Mouse (Mus musculus) hindbrain, embryonic 16.5 days (tissue): ENCODE measurements around the gene Cenpo. TPM values are rescaled to one million over a fixed set of nuclear protein-coding genes. Genes with fewer than 3 reads are reported as not detected.

Source experiments
- ATAC-seq: fragments of 200-750 bp; cut with Nextera tagmentation; 2 replicates; pipeline ENCODE4 v1.8.0; 2017; ENCODE audit warnings: moderate TSS enrichment, moderate library complexity
- H3K27ac ChIP-seq: fragments of 300-500 bp; sonication (generic); 2 replicates; pipeline ENCODE4 v1.5.1; 2014; ENCODE audit warnings: low read depth, mild to moderate bottlenecking, control low read depth, low read length, moderate library complexity
- H3K27me3 ChIP-seq: fragments of 300-500 bp; sonication (generic); replicated peaks from 2 replicates; pipeline ENCODE4 v1.6.1; 2014; ENCODE audit warnings: low read length; ENCODE audit not compliant: control insufficient read depth, insufficient read depth
- H3K36me3 ChIP-seq: fragments of 300-500 bp; sonication (generic); 2 replicates; pipeline ENCODE4 v1.6.1; 2014; ENCODE audit warnings: mild to moderate bottlenecking, low read length, moderate library complexity, mixed read lengths; ENCODE audit not compliant: control insufficient read depth, insufficient read depth
- H3K4me1 ChIP-seq: fragments of 300-500 bp; sonication (generic); 2 replicates; pipeline ENCODE4 v1.6.1; 2014; ENCODE audit warnings: low read depth, low read length; ENCODE audit not compliant: control insufficient read depth, insufficient read depth
- H3K4me2 ChIP-seq: fragments of 300-500 bp; sonication (generic); 2 replicates; pipeline ENCODE4 v1.6.1; 2014; ENCODE audit warnings: mild to moderate bottlenecking, low read length, control low read depth, moderate library complexity
- H3K4me3 ChIP-seq: fragments of 300-500 bp; sonication (generic); 2 replicates; pipeline ENCODE4 v1.5.1; 2014; ENCODE audit warnings: mild to moderate bottlenecking, low read length, control low read depth, moderate library complexity
- H3K9ac ChIP-seq: fragments of 300-500 bp; sonication (generic); 2 replicates; pipeline ENCODE4 v1.6.1; 2014; ENCODE audit warnings: low read depth, mild to moderate bottlenecking, control low read depth, low read length, moderate library complexity
- H3K9me3 ChIP-seq: fragments of 300-500 bp; sonication (generic); 2 replicates; pipeline ENCODE4 v1.6.1; 2014; ENCODE audit warnings: mild to moderate bottlenecking, low read length, moderate library complexity; ENCODE audit not compliant: control insufficient read depth
- WGBS: fragments of 180-500 bp; shearing (Covaris S2); extraction: QIAGEN DNeasy Blood & Tissue Kit; methylation state at CpG from one replicate; pipeline ENCODE4 v1.1.7; 2014; 5-methylcytosine and 5-hydroxymethylcytosine counted together
- polyA plus RNA-seq: library from polyadenylated mRNA; unstranded; fragments of >200 nt; fragmentation: Nextera tagmentation; extraction: Ambion mirVana; gene quantifications from 2 replicates; pipeline ENCODE4 v1.2.1, GENCODE M21; 2015

Cenpo gene
- polyA plus RNA-seq, 1 experiment from 2014 or later, result 7.3 TPM

DNA sequence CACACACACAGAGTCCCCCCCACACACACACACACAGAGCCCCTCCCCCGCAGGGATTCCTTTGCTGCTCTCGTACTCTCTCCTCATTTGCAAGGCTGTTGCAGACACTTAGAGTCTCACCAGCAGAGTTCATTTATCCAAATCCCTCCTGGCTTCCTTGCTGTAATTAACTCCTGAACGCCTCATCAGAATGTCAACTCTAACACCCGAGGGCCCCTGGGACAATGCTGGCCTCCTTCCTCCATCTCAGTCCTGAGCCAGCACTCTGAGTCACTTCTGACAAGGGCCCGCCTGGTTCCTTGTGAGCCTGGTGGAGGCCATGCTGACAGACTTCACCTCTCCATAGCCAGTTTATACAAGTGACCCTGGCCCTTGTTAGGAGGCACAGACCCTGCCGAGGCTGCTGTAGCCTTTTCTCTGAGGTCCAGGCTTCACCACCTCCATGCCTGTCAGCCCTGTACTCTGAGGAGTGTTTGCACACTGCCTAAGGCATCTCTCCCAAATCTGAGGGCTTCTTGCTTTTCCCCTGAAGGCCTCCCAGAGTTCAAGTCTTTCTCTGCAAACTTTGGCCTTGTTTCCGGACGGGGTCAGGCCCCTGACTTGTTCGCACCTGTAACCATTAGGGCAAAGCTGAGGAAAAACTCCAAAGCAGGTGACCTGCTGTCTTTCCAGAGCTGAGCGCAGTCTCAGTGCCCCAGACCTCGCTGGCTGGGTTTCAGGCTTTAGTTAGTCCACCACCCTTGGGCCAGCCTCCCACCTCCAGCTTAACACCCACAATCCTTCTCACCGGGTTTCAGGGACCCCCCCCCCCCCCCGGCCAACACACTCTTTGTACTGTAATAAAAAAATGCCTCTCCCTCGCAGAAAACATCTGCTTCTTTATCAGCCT lies 45.7 kb downstream of the Cenpo start:
- ATAC-seq, result peak; percentile 85
- WGBS, result 37% methylated on average over 13 of the region's 14 CpGs

DNA sequence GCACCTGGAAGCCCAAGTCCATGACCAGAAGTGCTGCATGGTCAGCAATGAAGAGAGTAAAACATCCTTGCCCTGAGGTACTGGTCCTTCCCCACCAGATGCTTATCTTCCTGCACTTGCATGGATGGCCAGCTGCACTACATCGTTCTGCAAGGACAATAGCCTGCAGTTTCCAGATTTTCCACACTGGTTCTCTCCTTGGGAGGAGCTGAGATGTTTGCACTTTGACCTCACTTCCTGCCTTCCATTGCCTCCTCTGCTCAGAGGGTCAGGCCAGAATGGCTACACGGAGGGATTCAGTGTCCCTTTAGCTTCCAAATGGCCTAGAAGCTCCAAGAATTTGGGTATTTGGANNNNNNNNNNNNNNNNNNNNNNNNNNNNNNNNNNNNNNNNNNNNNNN lies 49.4 kb downstream of the Cenpo start:
- Histone ChIP-seq H3K9me3 (no peaks in the 10 kb centered on the region), H3K4me3 (no peak overlapping the region), H3K27ac (no peak overlapping the region), H3K36me3 (no peaks in the 10 kb centered on the region), H3K9ac (no peak overlapping the region), H3K4me1 (peaks cover 4% of the 10 kb centered on the region; the same call in 1 of the 2 replicates), H3K4me2 (no peak overlapping the region), H3K27me3 (no peaks in the 10 kb centered on the region)
- no peak for ATAC-seq
- 67% methylated on average over 2 of the region's 2 CpGs for WGBS

More for the DNA sequence above, 45.7 kb downstream of the Cenpo start:
- H3K9ac ChIP-seq, result no peak overlapping the region
- H3K27ac ChIP-seq, result no peak overlapping the region; the same call in 1 of the 2 replicates
- H3K4me1 ChIP-seq, result peaks cover 4% of the 10 kb centered on the region; the same call in 1 of the 2 replicates
- H3K36me3 ChIP-seq, result no peaks in the 10 kb centered on the region
- no peaks in the 10 kb centered on the region for H3K9me3 ChIP-seq
- H3K27me3 ChIP-seq, result no peaks in the 10 kb centered on the region
- H3K4me2 ChIP-seq, result no peak overlapping the region
- H3K4me3 ChIP-seq, result no peak overlapping the region

DNA sequence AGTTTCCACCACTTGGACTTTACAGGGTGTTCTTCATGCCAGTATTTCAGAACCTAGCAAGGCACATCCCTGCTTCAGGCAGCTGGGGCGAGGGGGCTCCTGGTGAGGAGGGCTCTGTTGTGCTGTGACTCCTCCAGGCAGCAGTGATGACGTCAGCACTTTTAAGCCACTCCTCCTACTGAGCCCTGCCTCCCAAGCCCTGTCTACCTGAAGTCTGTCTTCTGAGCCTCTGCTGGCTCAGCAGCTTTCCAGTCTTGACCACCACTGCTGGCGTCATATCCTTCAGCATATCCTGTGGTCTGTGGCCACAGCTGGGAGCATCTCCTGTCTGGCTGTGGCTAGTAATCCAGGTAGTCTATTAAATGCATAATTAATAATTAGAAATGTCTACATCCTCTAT lies 53.6 kb downstream of the Cenpo start:
- no peaks in the 10 kb centered on the region for H3K9me3 ChIP-seq
- H3K27me3 ChIP-seq, result no peaks in the 10 kb centered on the region
- ATAC-seq, result no peak
- H3K36me3 ChIP-seq, result no peaks in the 10 kb centered on the region
- no peak overlapping the region for H3K4me3 ChIP-seq
- H3K4me1 ChIP-seq, result peaks cover 2% of the 10 kb centered on the region; the same call in 1 of the 2 replicates
- H3K27ac ChIP-seq, result no peak overlapping the region
- WGBS, result 68% methylated on average over 3 of the region's 3 CpGs
- no peak overlapping the region for H3K4me2 ChIP-seq
- H3K9ac ChIP-seq, result no peak overlapping the region

DNA sequence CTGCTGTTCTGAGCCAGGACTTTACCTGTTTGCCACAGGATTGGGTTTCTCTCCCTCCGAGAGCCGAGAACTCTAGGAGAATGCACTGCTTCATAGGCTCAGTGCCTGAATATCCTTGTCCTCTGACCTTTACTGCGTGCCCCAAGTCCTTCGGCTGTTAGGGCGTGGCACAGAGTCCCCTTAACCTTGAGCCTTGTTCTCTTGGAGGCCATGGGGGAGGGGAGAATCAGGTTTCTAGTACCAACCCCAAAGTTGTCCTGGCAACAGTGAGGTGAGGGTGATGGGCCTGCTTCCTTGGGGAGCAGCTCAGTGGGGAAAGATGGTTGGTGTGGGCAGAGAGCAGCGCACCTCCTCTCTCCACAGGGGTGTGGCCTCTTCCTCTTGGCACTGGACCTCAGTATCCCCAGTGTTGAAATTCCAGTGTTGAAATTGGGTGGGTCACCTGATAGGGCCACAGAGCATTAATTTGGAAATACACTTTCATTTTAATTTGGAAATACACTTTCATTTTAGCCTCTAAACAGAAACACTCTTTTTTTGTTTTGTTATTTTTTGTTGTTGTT lies 54.3 kb downstream of the Cenpo start:
- WGBS, result 79% methylated on average over 6 of the region's 6 CpGs
- no peak overlapping the region for H3K27ac ChIP-seq
- no peak overlapping the region for H3K4me3 ChIP-seq
- H3K27me3 ChIP-seq, result no peaks in the 10 kb centered on the region
- H3K9ac ChIP-seq, result no peak overlapping the region
- peaks cover 2% of the 10 kb centered on the region; the same call in 1 of the 2 replicates for H3K4me1 ChIP-seq
- H3K4me2 ChIP-seq, result no peak overlapping the region
- H3K36me3 ChIP-seq, result no peaks in the 10 kb centered on the region
- ATAC-seq, result no peak
- H3K9me3 ChIP-seq, result no peaks in the 10 kb centered on the region

DNA sequence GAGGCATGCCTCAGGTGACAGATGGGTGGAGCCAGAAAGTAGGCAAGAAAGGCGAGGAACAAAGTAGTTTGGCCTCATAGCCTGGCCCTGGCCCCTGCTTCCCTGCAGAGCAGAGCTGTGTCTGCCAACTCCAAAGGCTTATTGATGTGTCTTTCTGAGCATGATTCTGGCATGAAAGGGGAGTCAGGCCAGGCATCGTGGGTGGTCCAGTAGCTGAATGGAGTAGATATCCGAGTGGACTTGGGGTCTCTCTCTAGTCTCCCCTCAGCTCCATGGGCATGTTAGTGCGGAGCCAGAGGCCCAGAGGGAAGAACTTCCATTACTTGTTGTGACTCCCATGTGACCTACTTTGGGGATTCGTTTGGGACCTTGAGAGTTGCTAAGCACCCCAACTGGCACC lies 55.3 kb downstream of the Cenpo start:
- Histone ChIP-seq H3K9ac (no peak overlapping the region), H3K9me3 (no peaks in the 10 kb centered on the region), H3K4me2 (no peak overlapping the region), H3K4me1 (peaks cover 2% of the 10 kb centered on the region; the same call in 1 of the 2 replicates), H3K27me3 (no peaks in the 10 kb centered on the region), H3K36me3 (no peaks in the 10 kb centered on the region), H3K4me3 (no peak overlapping the region), H3K27ac (no peak overlapping the region)
- WGBS, result 21% methylated on average over 5 of the region's 5 CpGs
- ATAC-seq, result peak; percentile 51

DNA sequence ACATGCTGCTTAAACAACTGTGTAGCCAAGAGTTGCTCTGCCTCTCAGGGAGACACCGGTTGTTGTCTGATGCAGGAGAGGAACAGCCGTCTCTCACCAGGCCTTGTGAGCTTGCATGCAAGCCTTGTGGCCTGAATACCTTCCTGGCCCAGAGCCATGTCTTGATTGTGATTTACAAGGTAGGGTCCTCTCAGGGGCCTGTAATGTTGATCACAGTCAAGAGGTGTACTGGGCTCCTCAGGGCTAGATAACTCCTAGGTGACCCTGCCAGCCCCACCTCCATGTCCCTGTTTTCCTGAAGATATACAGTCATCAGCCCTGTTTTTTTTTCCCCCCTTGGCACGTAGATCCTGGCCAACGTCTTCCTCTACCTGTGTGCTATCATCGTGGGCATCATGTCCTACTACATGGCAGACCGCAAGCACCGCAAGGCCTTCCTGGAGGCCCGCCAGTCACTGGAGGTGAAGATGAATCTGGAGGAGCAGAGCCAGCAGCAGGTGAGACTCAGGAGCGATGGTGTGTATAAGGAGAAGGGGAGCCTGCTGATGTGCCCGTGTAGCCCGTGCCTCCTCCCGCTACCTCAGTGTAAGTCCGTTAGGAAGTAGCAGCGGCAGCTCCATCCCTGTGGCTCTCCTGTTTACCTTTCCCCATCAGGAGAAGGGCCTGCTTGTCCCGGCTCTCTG lies 60.8 kb downstream of the Cenpo start:
- Histone ChIP-seq H3K4me3 (no peak overlapping the region), H3K4me2 (no peak overlapping the region), H3K27ac (no peak overlapping the region), H3K36me3 (no peaks in the 10 kb centered on the region), H3K4me1 (no peaks in the 10 kb centered on the region), H3K9ac (no peak overlapping the region), H3K9me3 (no peaks in the 10 kb centered on the region), H3K27me3 (no peaks in the 10 kb centered on the region)
- WGBS, result 86% methylated on average over 15 of the region's 15 CpGs
- ATAC-seq, result no peak

DNA sequence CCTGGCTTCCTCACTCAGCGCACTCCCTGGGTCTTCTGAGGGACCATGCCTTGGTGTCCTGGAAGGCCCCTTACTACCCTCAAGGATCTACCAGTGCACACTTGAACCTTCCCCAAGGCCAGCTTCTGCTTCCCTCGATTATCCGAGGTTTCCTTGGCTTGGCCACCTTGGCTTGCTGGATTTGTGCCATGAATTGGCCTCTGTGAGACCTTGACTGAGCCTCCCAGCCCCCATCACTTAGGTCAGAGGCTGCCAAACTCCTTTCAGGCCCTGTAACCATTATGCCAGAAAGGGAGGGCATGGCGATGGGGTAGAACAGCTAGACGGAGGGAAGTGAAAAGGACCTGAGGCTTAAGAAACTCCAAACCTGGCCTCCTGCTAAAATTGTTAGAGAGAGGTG lies 64.5 kb downstream of the Cenpo start:
- no peaks in the 10 kb centered on the region for H3K4me1 ChIP-seq
- no peaks in the 10 kb centered on the region for H3K27me3 ChIP-seq
- no peak overlapping the region for H3K9ac ChIP-seq
- WGBS, result 65% methylated on average over 5 of the region's 5 CpGs
- no peak overlapping the region for H3K4me3 ChIP-seq
- no peak overlapping the region for H3K4me2 ChIP-seq
- ATAC-seq, result no peak
- H3K36me3 ChIP-seq, result no peaks in the 10 kb centered on the region
- no peak overlapping the region for H3K27ac ChIP-seq
- no peaks in the 10 kb centered on the region for H3K9me3 ChIP-seq

DNA sequence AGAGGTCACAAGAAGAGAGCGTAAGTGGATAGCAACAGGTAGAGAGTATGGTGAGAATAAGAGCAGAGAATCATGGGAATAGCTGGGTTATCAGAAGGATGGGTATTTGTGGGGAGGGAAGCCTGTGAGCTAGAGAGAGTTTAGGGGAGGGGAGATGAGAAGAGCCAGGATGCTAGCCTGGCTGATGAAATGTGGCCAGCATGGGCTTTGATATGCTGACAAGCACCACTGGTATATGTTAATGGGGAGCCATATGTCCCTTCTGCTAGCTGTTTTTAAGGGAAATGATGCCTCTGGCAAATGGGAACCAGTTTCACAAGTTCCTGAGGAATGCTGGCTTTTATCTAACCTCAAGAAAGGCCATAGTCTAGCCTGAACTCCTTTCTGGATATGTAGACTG lies 65.0 kb downstream of the Cenpo start:
- Histone ChIP-seq H3K36me3 (no peaks in the 10 kb centered on the region), H3K27me3 (no peaks in the 10 kb centered on the region), H3K9ac (no peak overlapping the region), H3K4me1 (no peaks in the 10 kb centered on the region), H3K9me3 (no peaks in the 10 kb centered on the region), H3K27ac (no peak overlapping the region), H3K4me2 (no peak overlapping the region), H3K4me3 (no peak overlapping the region)
- WGBS, result 100% methylated on average over 1 of the region's 1 CpGs
- ATAC-seq, result no peak

DNA sequence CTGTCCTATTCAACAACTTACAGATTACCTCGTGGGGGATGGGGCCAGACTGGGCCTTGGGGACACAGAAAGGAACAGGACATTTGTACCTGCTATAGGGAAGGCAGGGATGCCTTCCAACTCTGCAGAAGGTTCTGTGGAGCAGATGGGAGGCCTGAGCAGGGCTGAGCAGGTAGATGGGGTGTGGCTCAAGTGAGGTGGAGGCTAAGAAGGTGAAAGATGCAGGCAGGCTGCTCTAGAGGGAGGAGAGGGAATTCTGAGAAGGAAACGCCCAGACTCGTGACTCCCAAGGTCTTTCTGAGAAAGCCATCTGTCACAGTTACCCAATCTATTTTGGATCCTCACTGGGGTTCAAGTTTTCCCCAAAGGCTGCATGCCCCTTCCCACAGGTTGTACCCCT lies 67.1 kb downstream of the Cenpo start:
- H3K9me3 ChIP-seq, result no peaks in the 10 kb centered on the region
- H3K27ac ChIP-seq, result no peak overlapping the region
- H3K4me2 ChIP-seq, result no peak overlapping the region
- no peak overlapping the region for H3K4me3 ChIP-seq
- peak; percentile 14; the same call in 1 of the 2 replicates for ATAC-seq
- H3K27me3 ChIP-seq, result no peaks in the 10 kb centered on the region
- no peaks in the 10 kb centered on the region for H3K4me1 ChIP-seq
- no peak overlapping the region for H3K9ac ChIP-seq
- no peaks in the 10 kb centered on the region for H3K36me3 ChIP-seq
- 84% methylated on average over 3 of the region's 3 CpGs for WGBS
